Mouse (Mus musculus) midbrain, embryonic 12.5 days (tissue): ENCODE measurements around the gene Sqstm1. TPM values are rescaled to one million over a fixed set of nuclear protein-coding genes. Genes with fewer than 3 reads are reported as not detected.

Experiments used
- ATAC-seq: fragments of 200-750 bp; cut with Nextera tagmentation; 2 replicates; pipeline ENCODE4 v1.8.0; 2017; ENCODE audit warnings: low read depth, moderate TSS enrichment, moderate library complexity; ENCODE audit not compliant: low FRiP score
- H3K27ac ChIP-seq: fragments of 300-500 bp; sonication (generic); replicated peaks from 2 replicates; pipeline ENCODE4 v1.5.1; 2016; ENCODE audit warnings: mild to moderate bottlenecking
- H3K27me3 ChIP-seq: fragments of 300-500 bp; sonication (generic); 2 replicates; pipeline ENCODE4 v1.6.1; 2016; ENCODE audit warnings: mild to moderate bottlenecking
- H3K36me3 ChIP-seq: fragments of 300-500 bp; sonication (generic); 2 replicates; pipeline ENCODE4 v1.6.1; 2016
- H3K4me1 ChIP-seq: fragments of 300-500 bp; sonication (generic); 2 replicates; pipeline ENCODE4 v1.6.1; 2016
- H3K4me2 ChIP-seq: fragments of 300-500 bp; sonication (generic); replicated peaks from 2 replicates; pipeline ENCODE4 v1.6.1; 2016; ENCODE audit warnings: mild to moderate bottlenecking, moderate library complexity
- H3K4me3 ChIP-seq: fragments of 300-500 bp; sonication (generic); 2 replicates; pipeline ENCODE4 v1.5.1; 2016; ENCODE audit warnings: mild to moderate bottlenecking
- H3K9ac ChIP-seq: fragments of 300-500 bp; sonication (generic); replicated peaks from 2 replicates; pipeline ENCODE4 v1.6.1; 2016; ENCODE audit warnings: mild to moderate bottlenecking, moderate library complexity
- H3K9me3 ChIP-seq: fragments of 300-500 bp; sonication (generic); 2 replicates; pipeline ENCODE4 v1.6.1; 2016; ENCODE audit warnings: mild to moderate bottlenecking
- WGBS: fragments of 180-500 bp; shearing (Covaris S2); methylation state at CpG from one replicate; pipeline ENCODE4 v1.1.7; 2016; 5-methylcytosine and 5-hydroxymethylcytosine counted together
- polyA plus RNA-seq: library from polyadenylated mRNA; unstranded; fragments of >200 nt; fragmentation: Nextera tagmentation; extraction: Ambion mirVana; gene quantifications from 2 replicates; pipeline ENCODE4 v1.2.1, GENCODE M21; 2016

The Sqstm1 gene
- polyA plus RNA-seq, 1 experiment from 2014 or later, result 203 TPM

DNA sequence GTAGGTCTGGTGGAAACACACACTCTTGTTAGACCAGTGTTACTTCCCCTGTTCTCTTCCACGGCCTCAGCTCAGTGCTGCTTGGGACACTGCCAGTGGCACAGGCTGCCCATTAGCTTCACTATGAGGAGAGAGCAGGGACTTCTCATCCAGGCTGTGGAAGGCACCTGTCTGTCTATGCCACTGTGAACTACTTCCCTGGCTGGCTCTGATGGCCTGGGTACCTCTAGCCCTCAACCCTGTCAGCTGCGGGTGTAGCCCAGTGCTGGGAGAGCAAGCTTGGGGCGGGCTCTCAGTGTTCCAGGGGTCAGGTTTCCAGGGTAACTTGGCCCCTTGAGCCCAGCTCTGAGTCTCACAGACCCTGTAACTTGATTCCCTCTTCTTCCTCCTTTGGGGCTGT, 18.1 kb upstream of the Sqstm1 start:
- no peak overlapping the region for H3K4me3 ChIP-seq
- H3K27me3 ChIP-seq, result peaks cover 45% of the 10 kb centered on the region
- 26% methylated on average over 3 of the region's 3 CpGs for WGBS
- peaks cover 35% of the 10 kb centered on the region for H3K4me1 ChIP-seq
- ATAC-seq, result no peak
- no peak overlapping the region for H3K4me2 ChIP-seq
- peaks cover 27% of the 10 kb centered on the region for H3K36me3 ChIP-seq
- no peaks in the 10 kb centered on the region for H3K9me3 ChIP-seq
- no peak overlapping the region for H3K9ac ChIP-seq
- H3K27ac ChIP-seq, result no peak overlapping the region

DNA sequence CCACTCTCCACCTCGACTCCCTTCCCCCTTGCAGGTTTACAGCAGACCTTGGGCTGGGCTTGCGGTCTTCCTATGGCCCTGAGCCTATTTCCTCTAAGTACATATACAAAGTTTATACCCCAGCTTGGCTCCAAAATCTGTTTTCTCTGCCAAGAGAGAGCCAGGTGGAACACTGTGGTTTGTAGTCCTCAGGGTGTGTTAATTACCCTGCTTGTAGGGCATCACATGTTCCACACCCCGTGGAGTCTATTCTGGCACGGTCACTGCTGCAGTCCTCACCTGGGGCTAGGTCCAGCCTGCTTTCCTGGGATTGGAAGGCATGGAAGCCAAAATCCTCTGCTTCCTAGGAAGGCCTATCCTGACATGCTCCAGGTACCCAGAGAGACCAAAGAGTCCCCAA, 17.1 kb upstream of the Sqstm1 start:
- Histone ChIP-seq H3K36me3 (peaks cover 17% of the 10 kb centered on the region), H3K9ac (no peak overlapping the region), H3K27me3 (peaks cover 49% of the 10 kb centered on the region), H3K4me1 (peaks cover 39% of the 10 kb centered on the region), H3K4me3 (no peak overlapping the region), H3K9me3 (no peaks in the 10 kb centered on the region), H3K4me2 (no peak overlapping the region), H3K27ac (no peak overlapping the region)
- 93% methylated on average over 4 of the region's 4 CpGs for WGBS
- ATAC-seq, result no peak

GRCm38 (mm10) chr11:50227226-50227625, 16.6 kb upstream of the Sqstm1 start:
- no peak overlapping the region for H3K9ac ChIP-seq
- H3K27ac ChIP-seq, result no peak overlapping the region
- H3K9me3 ChIP-seq, result no peaks in the 10 kb centered on the region
- peaks cover 39% of the 10 kb centered on the region for H3K4me1 ChIP-seq
- peaks cover 12% of the 10 kb centered on the region for H3K36me3 ChIP-seq
- WGBS, result 83% methylated on average over 3 of the region's 3 CpGs
- no peak overlapping the region for H3K4me3 ChIP-seq
- H3K27me3 ChIP-seq, result peaks cover 48% of the 10 kb centered on the region
- no peak overlapping the region for H3K4me2 ChIP-seq
- ATAC-seq, result no peak

DNA sequence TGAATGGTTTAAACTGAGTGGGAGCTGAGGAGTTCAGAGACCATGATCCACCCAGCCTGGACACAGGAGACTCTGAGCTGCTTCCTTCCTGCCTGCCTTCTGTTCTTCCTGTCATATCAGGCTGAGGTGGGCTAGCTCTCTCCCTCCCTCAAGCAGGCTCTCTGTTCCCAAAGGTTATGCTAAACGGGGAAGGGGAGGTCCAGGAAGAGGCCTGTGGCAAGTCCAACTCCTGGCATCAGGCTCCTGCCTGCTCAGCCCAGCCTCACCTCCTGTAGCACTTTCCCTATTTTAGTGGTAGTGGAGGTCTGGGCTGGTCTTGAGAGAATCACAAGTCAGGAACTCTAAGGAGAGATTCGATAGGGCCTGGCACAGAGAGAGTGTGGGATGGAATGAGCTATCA, 15.8 kb upstream of the Sqstm1 start:
- Histone ChIP-seq H3K36me3 (0 out of 2 replicates have a peak, but pooled peaks cover 5% of the 10 kb centered on the region), H3K4me3 (peak overlapping the region; percentile 96), H3K9me3 (no peaks in the 10 kb centered on the region), H3K9ac (peak overlapping the region; percentile 98), H3K27ac (no peak overlapping the region), H3K4me2 (peak overlapping the region; percentile 91), H3K4me1 (peaks cover 39% of the 10 kb centered on the region), H3K27me3 (peaks cover 39% of the 10 kb centered on the region)
- no peak for ATAC-seq
- WGBS, result 39% methylated on average over 2 of the region's 2 CpGs

- Histone ChIP-seq H3K4me3 (peak overlapping the region; percentile 96), H3K9me3 (no peaks in the 10 kb centered on the region), H3K27ac (peak overlapping the region; percentile 90), H3K4me2 (peak overlapping the region; percentile 91), H3K9ac (peak overlapping the region; percentile 98), H3K4me1 (peaks cover 37% of the 10 kb centered on the region), H3K36me3 (0 out of 2 replicates have a peak, but pooled peaks cover 3% of the 10 kb centered on the region), H3K27me3 (peaks cover 37% of the 10 kb centered on the region)
- no peak; the same call in none of the 2 replicates for ATAC-seq
- WGBS, result 4% methylated on average over 32 of the region's 34 CpGs
Observed at GRCm38 (mm10) chr11:50225611-50226378, 15.2 kb upstream of the Sqstm1 start.

- Histone ChIP-seq H3K4me3 (peak overlapping the region; percentile 96), H3K9ac (peak overlapping the region; percentile 98), H3K9me3 (no peaks in the 10 kb centered on the region), H3K4me1 (peaks cover 35% of the 10 kb centered on the region), H3K36me3 (no peaks in the 10 kb centered on the region), H3K27ac (peak overlapping the region; percentile 90), H3K27me3 (peaks cover 28% of the 10 kb centered on the region), H3K4me2 (peak overlapping the region; percentile 91)
- ATAC-seq, result peak; percentile 85
- WGBS, result under 1% methylated on average over 64 of the region's 70 CpGs
Observed at GRCm38 (mm10) chr11:50224671-50225530, 14.3 kb upstream of the Sqstm1 start.

DNA sequence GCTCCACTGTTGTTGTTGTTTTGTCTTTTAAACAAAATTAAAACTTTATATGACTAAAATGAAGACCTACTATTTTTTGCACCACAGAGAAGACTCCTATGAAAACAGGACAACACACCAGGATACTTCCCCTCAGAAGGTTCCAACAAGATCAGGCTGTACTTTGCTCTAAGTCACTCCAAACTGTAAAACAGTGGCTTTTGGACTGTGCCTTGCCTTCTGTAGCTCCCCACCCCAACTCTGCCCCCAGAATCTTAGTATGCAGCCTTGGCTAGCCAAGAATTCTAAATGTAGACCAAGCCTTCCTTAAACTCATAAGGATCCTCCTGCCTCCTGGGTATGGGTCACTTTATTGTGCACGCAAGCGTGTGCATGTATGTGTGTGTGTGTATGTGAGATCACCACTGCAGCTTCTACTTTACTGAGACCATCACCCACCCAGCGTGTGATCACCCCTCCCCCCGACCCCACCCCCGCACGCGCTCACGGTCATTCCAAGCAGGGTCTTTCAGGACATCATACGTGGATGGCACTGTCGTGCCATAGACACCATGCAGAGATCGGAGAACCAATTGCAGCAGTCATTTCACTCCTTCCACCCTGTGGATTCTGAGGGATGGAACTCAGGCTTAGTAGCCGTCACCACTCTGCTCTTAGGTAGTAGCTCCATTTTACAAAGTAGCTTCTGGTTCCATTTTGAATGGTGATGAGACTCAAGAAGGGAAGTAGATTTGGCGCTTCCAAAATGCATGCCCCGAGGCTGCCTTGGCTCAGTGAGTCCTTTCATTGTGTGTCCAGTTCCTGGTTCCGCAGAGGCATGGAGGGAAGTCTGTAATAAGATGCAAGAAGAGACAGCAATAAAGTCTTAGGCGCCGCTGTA, 13.4 kb upstream of the Sqstm1 start:
- H3K4me2 ChIP-seq, result peak overlapping the region; percentile 91
- no peaks in the 10 kb centered on the region for H3K36me3 ChIP-seq
- H3K27ac ChIP-seq, result peak overlapping the region; percentile 90
- ATAC-seq, result 0 out of 2 replicates have a peak, but pooled peaks have one; percentile 1
- peak overlapping the region; percentile 96 for H3K4me3 ChIP-seq
- peak overlapping the region; percentile 98 for H3K9ac ChIP-seq
- no peaks in the 10 kb centered on the region for H3K9me3 ChIP-seq
- peaks cover 19% of the 10 kb centered on the region for H3K27me3 ChIP-seq
- 7% methylated on average over 17 of the region's 17 CpGs for WGBS
- peaks cover 33% of the 10 kb centered on the region for H3K4me1 ChIP-seq

DNA sequence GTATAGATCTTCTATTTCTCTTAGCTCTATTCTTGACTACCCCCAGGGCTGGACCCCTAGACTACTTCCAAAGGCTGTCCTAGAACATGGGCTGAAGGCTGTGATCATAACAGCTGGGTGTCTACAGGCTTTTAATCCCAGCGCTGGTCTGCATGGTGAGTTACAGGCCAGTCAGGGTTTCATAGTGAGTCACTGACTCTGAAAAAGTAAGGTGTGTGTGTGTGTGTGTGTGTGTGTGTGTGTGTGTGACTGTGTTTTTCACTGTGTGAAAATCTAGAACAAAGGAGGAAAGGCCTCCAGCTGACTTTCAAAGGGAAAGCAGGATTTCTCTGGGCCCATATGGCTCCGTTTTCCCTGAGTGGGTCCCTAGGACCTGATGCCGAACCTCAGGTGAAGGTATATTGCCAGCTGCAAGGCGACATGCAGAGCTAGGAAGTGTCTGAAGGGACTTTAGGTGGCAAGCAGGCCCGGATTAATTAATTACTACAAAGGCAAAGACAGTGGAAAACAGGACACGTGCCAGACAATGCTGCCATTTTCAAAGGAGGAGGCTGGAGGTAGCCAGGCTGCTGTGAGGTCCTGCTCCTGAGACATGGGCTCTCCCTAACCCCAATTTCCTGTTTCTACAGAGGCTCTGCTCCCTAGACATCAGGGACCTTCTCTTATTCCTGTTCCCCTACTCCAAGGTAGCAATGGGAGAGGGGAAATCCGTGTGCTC, 12.1 kb upstream of the Sqstm1 start:
- Histone ChIP-seq H3K4me3 (no peak overlapping the region), H3K4me1 (peaks cover 27% of the 10 kb centered on the region), H3K27ac (no peak overlapping the region), H3K27me3 (peaks cover 15% of the 10 kb centered on the region), H3K9ac (no peak overlapping the region), H3K9me3 (no peaks in the 10 kb centered on the region), H3K4me2 (peak overlapping the region; percentile 6; the same call in 1 of the 2 replicates), H3K36me3 (no peaks in the 10 kb centered on the region)
- ATAC-seq, result no peak
- 48% methylated on average over 7 of the region's 7 CpGs for WGBS

DNA sequence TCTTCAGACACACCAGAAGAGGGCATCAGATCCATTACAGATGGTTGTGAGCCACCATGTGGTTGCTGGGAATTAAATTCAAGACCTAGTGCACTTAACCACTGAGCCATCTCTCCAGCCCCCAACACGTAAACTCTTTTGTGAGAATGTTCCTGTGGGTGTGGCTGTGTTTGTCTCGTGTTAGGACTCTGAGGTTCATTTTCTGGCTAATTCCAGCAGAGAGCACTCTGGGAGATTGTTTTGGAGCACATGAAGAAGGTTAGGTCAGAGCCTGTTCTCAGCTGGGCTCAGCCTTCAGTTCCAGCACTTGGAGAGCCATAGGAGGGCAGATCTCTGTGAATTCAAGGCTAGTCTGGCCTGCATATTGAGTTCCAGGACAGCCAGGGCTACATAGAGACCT, 9.2 kb upstream of the Sqstm1 start:
- Histone ChIP-seq H3K9ac (0 out of 2 replicates have a peak overlapping the region, but pooled peaks have one; percentile 15), H3K36me3 (no peaks in the 10 kb centered on the region), H3K27ac (no peak overlapping the region), H3K27me3 (peaks cover 8% of the 10 kb centered on the region; the same call in 1 of the 2 replicates), H3K4me1 (peaks cover 16% of the 10 kb centered on the region), H3K9me3 (no peaks in the 10 kb centered on the region), H3K4me2 (no peak overlapping the region), H3K4me3 (no peak overlapping the region)
- no peak for ATAC-seq
- WGBS, result 52% methylated on average over 2 of the region's 2 CpGs

- H3K36me3 ChIP-seq, result no peaks in the 10 kb centered on the region
- no peak for ATAC-seq
- H3K27me3 ChIP-seq, result peaks cover 4% of the 10 kb centered on the region; the same call in 1 of the 2 replicates
- 41% methylated on average over 4 of the region's 4 CpGs for WGBS
- H3K4me2 ChIP-seq, result no peak overlapping the region
- no peak overlapping the region for H3K27ac ChIP-seq
- H3K9me3 ChIP-seq, result no peaks in the 10 kb centered on the region
- 0 out of 2 replicates have a peak overlapping the region, but pooled peaks have one; percentile 5 for H3K9ac ChIP-seq
- no peak overlapping the region for H3K4me3 ChIP-seq
- peaks cover 8% of the 10 kb centered on the region for H3K4me1 ChIP-seq
Observed at GRCm38 (mm10) chr11:50217811-50218210, 7.2 kb upstream of the Sqstm1 start.
